Comparison of ENCODE assay signal across 26 mouse cellular contexts in the genomic region with DNA sequence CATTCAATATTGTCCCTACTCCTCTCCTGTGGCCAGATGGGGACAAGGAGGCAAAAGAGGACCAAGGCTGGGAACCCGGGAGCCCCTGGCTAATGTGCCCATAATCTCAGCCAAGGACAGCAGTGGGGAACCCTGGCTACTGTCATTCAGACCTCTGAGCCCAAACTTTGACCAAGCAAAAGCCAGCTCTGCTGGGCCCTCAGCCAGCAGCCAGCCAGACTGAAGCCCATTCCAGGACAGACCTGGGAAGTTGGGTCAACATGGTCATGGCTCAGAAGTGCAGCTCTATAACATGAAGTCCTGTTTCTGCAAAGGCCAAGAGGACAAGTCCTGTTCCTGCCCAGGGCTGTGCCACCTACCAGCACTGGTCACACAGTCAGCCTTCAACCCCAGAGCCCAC.
DNase-seq lines count a peak whose midpoint lies in the region; ATAC-seq and TF ChIP-seq lines count a peak whose summit lies in the region.
"Had no signal": no experiment of that assay in that cellular context is flagged by ENCODE, and none has a peak within 500 bp of the region (broad histone marks: within the 10 kb centered on the region; RNA-seq: fewer than 3 reads in every experiment).

No protein-coding gene starts in this region.

- H3K36me3 ChIP-seq in heart, embryonic 15.5 days, result no peaks in the 10 kb centered on the region
- H3K36me3 ChIP-seq: hindbrain, embryonic 15.5 days had no signal

- H3K9ac ChIP-seq in heart, embryonic 15.5 days, result no peak overlapping the region; the same call in 1 of the 2 replicates
- H3K9ac ChIP-seq: embryonic facial prominence, embryonic 12.5 days; hindbrain, embryonic 15.5 days; limb, embryonic 13.5 days; liver, embryonic 13.5 days had no signal

- WGBS in heart, embryonic 15.5 days, result 83% methylated on average over 1 of the region's 1 CpGs

- ATAC-seq in heart, embryonic 15.5 days (replicated peaks; ENCODE audit: insufficient number of reproducible peaks, insufficient read depth, low FRiP score, low read depth), result no peak
- ATAC-seq: forebrain, embryonic 14.5 days; inflammation-experienced regulatory T-cells, adult 6 months had no signal

- H3K9me3 ChIP-seq in heart, embryonic 15.5 days (replicated peaks), result no peaks in the 10 kb centered on the region
- H3K9me3 ChIP-seq: embryonic facial prominence, embryonic 12.5 days; G1E; hindbrain, embryonic 15.5 days; limb, embryonic 13.5 days; liver, embryonic 13.5 days had no signal

- H3K4me1 ChIP-seq in heart, embryonic 15.5 days (replicated peaks), result peaks cover 49% of the 10 kb centered on the region
- H3K4me1 ChIP-seq: liver, embryonic 13.5 days had no signal

- peak; percentile 15 for DNase-seq in gastrocnemius, adult 2 months
- no peak for DNase-seq in gastrocnemius, postnatal 4 days (ENCODE audit: low spot score in 2 of 2)
- DNase-seq in heart, adult 8-10 months (ENCODE audit: low spot score), result no peak
- peak; percentile 46 to 61 for DNase-seq in kidney, adult 8-10 months
- DNase-seq in kidney, postnatal 4 days, result no peak
- peak; percentile 64 to 74 for DNase-seq in kidney, postnatal 36 days
- DNase-seq: adrenal gland, postnatal 10 days; cerebellum, adult 9-10 months; embryo, embryonic 11 days; gastrocnemius, postnatal 25 days; heart, adult 18-20 months; liver, embryonic 13.5 days; lung, adult 2 months; lung, postnatal 10 days; midbrain, embryonic 14.5 days; retina, postnatal 1 day; right cerebral cortex, postnatal 14 days had no signal

- no peak for TF ChIP-seq CTCF in gastrocnemius, adult 2 months (IDR thresholded peaks at IDR 0.05)

- no peak overlapping the region for H3K27ac ChIP-seq in gastrocnemius, adult 2 months
- peak overlapping the region; percentile 96; the same call in 1 of the 2 replicates for H3K27ac ChIP-seq in heart, embryonic 15.5 days
- H3K27ac ChIP-seq: embryonic facial prominence, embryonic 12.5 days; hindbrain, embryonic 15.5 days; kidney, postnatal 0 days; limb, embryonic 13.5 days; liver, embryonic 13.5 days; macrophage had no signal

- no peak overlapping the region for H3K4me3 ChIP-seq in gastrocnemius, adult 2 months
- H3K4me3 ChIP-seq in heart, embryonic 15.5 days, result no peak overlapping the region
- H3K4me3 ChIP-seq: embryonic facial prominence, embryonic 12.5 days; hindbrain, embryonic 15.5 days; limb, embryonic 13.5 days; liver, embryonic 13.5 days had no signal

- peak overlapping the region; percentile 59; the same call in 1 of the 2 replicates for H3K4me2 ChIP-seq in heart, embryonic 15.5 days
- H3K4me2 ChIP-seq: embryonic facial prominence, embryonic 12.5 days; hindbrain, embryonic 15.5 days; limb, embryonic 13.5 days; liver, embryonic 13.5 days had no signal

- no peaks in the 10 kb centered on the region for H3K27me3 ChIP-seq in heart, embryonic 15.5 days
- H3K27me3 ChIP-seq: hindbrain, embryonic 15.5 days; liver, embryonic 13.5 days had no signal

- intact Hi-C loops in gastrocnemius, adult 2 months (cut with DNase I), result no loop called here

Comparison
In these comparisons a context has a peak if more than half of its experiments do, and no peak if none do; other contexts are left out.
1. DNase-seq: peak in gastrocnemius, adult 2 months (single experiment), kidney, adult 8-10 months (2 of 2) and kidney, postnatal 36 days (2 of 2); none in gastrocnemius, postnatal 4 days (0 of 2), heart, adult 8-10 months (single experiment) and kidney, postnatal 4 days (0 of 2).